Mouse (Mus musculus) forebrain, embryonic 11.5 days (tissue): ENCODE results near the gene Hoxa13. TPM values are rescaled to one million over a fixed set of nuclear protein-coding genes. Genes with fewer than 3 reads are reported as not detected.

Experiments
- ATAC-seq: fragments of 200-750 bp; cut with Nextera tagmentation; replicated peaks from 2 replicates; pipeline ENCODE4 v1.8.0; 2017; ENCODE audit warnings: moderate TSS enrichment; ENCODE audit not compliant: low FRiP score
- DNase-seq: peaks from one replicate; pipeline ENCODE4 v3.0.0-alpha.2; 2017; ENCODE audit warnings: low spot score
- H3K27ac ChIP-seq: fragments of 300-500 bp; sonication (generic); 2 replicates; pipeline ENCODE4 v1.5.1; 2014; ENCODE audit warnings: low read depth, low read length
- H3K27me3 ChIP-seq: fragments of 300-500 bp; sonication (generic); 2 replicates; pipeline ENCODE4 v1.6.1; 2014; ENCODE audit warnings: mild to moderate bottlenecking, low read length, mixed read lengths; ENCODE audit not compliant: control insufficient read depth, insufficient read depth
- H3K36me3 ChIP-seq: fragments of 300-500 bp; sonication (generic); 2 replicates; pipeline ENCODE4 v1.6.1; 2014; ENCODE audit warnings: mild to moderate bottlenecking, low read length, moderate library complexity, mixed read lengths; ENCODE audit not compliant: control insufficient read depth, insufficient read depth
- H3K4me1 ChIP-seq: fragments of 300-500 bp; sonication (generic); replicated peaks from 2 replicates; pipeline ENCODE4 v1.6.1; 2014; ENCODE audit warnings: low read length, mixed read lengths; ENCODE audit not compliant: control insufficient read depth, insufficient read depth
- H3K4me2 ChIP-seq: fragments of 300-500 bp; sonication (generic); 2 replicates; pipeline ENCODE4 v1.6.1; 2014; ENCODE audit warnings: low read depth, mild to moderate bottlenecking, low read length, moderate library complexity, mixed read lengths; ENCODE audit not compliant: severe bottlenecking
- H3K4me3 ChIP-seq: fragments of 300-500 bp; sonication (generic); 2 replicates; pipeline ENCODE4 v1.5.1; 2014; ENCODE audit warnings: low read depth, low read length
- H3K9ac ChIP-seq: fragments of 300-500 bp; sonication (generic); 2 replicates; pipeline ENCODE4 v1.6.1; 2014; ENCODE audit warnings: low read length
- H3K9me3 ChIP-seq: fragments of 300-500 bp; sonication (generic); 2 replicates; pipeline ENCODE4 v1.6.1; 2016; ENCODE audit warnings: low read length, mixed read lengths; ENCODE audit not compliant: control insufficient read depth
- WGBS: fragments of 180-500 bp; shearing (Covaris S2); extraction: QIAGEN DNeasy Blood & Tissue Kit; methylation state at CpG from one replicate; pipeline ENCODE4 v1.1.7; 2014; 5-methylcytosine and 5-hydroxymethylcytosine counted together
- microRNA counts: library from miRNA; unstranded; fragments of <30 nt; microRNA quantifications from one replicate; lab custom pipeline; 2015
- microRNA-seq: library from miRNA; unstranded; fragments of <30 nt; microRNA quantifications from one replicate; pipeline ENCODE4, GENCODE M21; 2016; ENCODE audit not compliant: insufficient number of aligned reads
- polyA plus RNA-seq: library from polyadenylated mRNA; unstranded; fragments of >200 nt; fragmentation: Nextera tagmentation; extraction: Ambion mirVana; gene quantifications from 2 replicates; pipeline ENCODE4 v1.2.1, GENCODE M21; 2014

Gene Hoxa13
- polyA plus RNA-seq, 1 experiment from 2014 or later: not detected

- H3K4me3 ChIP-seq: no peak within 1 kb of the TSS
- H3K4me2 ChIP-seq: no peak within 1 kb of the TSS
- peak; percentile 55 for DNase-seq
Measured at GRCm38 (mm10) chr6:52208072-52208867, 52.4 kb downstream of the Hoxa13 start, which contains the start of gene Hoxa6. Gene Hoxa6, minus strand, starts transcription at chr6:52208722.

More at GRCm38 (mm10) chr6:52208072-52208867, 52.4 kb downstream of the Hoxa13 start, which contains the start of gene Hoxa6:
- no peak for ATAC-seq
- H3K4me1 ChIP-seq: peaks cover 7% of the 10 kb centered on the region; the same call in 1 of the 2 replicates
- H3K27ac ChIP-seq: no peak within 1 kb of the TSS
- no peaks in the 10 kb centered on the region for H3K36me3 ChIP-seq
- no peak within 1 kb of the TSS for H3K9ac ChIP-seq
- 1% methylated on average over 47 of the region's 47 CpGs for WGBS
- H3K9me3 ChIP-seq: no peaks in the 10 kb centered on the region
- peaks cover 99% of the 10 kb centered on the region for H3K27me3 ChIP-seq

MicroRNAs encoded within 50 kb of the gene (microRNA counts, 519-probe panel; counts per million panel counts)
- microRNA mmu-miR-196b (lab: Ali Mortazavi, UCI): 31.2 counts per million

Small RNA genes within 50 kb of the gene (microRNA-seq; reads per million reads assigned to microRNA genes)
- gene Mir196b: 9.3 reads per million, percentile 3 among the genes with 10 or more reads in this experiment

Other genes with a start within 250 kb of the Hoxa13 start
- gene Skap2, start 248.3 kb downstream of the Hoxa13 start, polyA plus RNA-seq: 6.1 and 7.7 TPM in 2 replicates
- gene Hoxa1, start 102.6 kb downstream of the Hoxa13 start, polyA plus RNA-seq: 0.43 TPM in 1 of 2 replicates, not detected in the other
- not detected in 2 replicates for gene Hoxa2, start 96.0 kb downstream of the Hoxa13 start, polyA plus RNA-seq
- gene 5730596B20Rik, start 83.4 kb downstream of the Hoxa13 start, polyA plus RNA-seq: not detected in 2 replicates
- gene Hoxa4, start 69.1 kb downstream of the Hoxa13 start, polyA plus RNA-seq: not detected in 2 replicates
- gene Hoxa5, start 56.3 kb downstream of the Hoxa13 start, polyA plus RNA-seq: not detected in 2 replicates
- not detected in 2 replicates for gene Hoxa6, start 52.2 kb downstream of the Hoxa13 start, polyA plus RNA-seq
- not detected in 2 replicates for gene Hoxa3, start 47.5 kb downstream of the Hoxa13 start, polyA plus RNA-seq
- gene Gm28308, start 47.5 kb downstream of the Hoxa13 start, polyA plus RNA-seq: not detected in 2 replicates
- not detected in 2 replicates for gene Hoxa7, start 39.0 kb downstream of the Hoxa13 start, polyA plus RNA-seq
- gene Hoxa9, start 29.8 kb downstream of the Hoxa13 start, polyA plus RNA-seq: not detected in 2 replicates
- not detected in 2 replicates for gene Hoxa10, start 20.0 kb downstream of the Hoxa13 start, polyA plus RNA-seq
- gene Hoxa11, start 15.1 kb downstream of the Hoxa13 start, polyA plus RNA-seq: not detected in 2 replicates
- gene Evx1, start 52.6 kb upstream of the Hoxa13 start, polyA plus RNA-seq: not detected in 2 replicates